Mouse (Mus musculus) ovary, adult 2 months (tissue): ENCODE data around the gene Tceanc2. TPM values are rescaled to one million over a fixed set of nuclear protein-coding genes. Genes with fewer than 3 reads are reported as not detected.

Experiments used
- polyA plus RNA-seq: library from polyadenylated mRNA; depleted of rRNA; stranded (reverse); fragments of >200 nt; gene quantifications from 2 replicates; pipeline ENCODE4 v1.2.3, GENCODE M21; 2012; rRNA removed

Tceanc2 gene
- 4.5 and 5.5 TPM in 2 replicates for polyA plus RNA-seq

GRCm38 (mm10) chr4:107178830-107179490 lies at the start of gene Tceanc2:
Tceanc2 (minus strand) TSS chr4:107179116.

GRCm38 (mm10) chr4:107208880-107209279 lies 30.0 kb upstream of the Tceanc2 start, which contains the start of gene Ldlrad1:
Ldlrad1 (plus strand) TSS chr4:107209180.

GRCm38 (mm10) chr4:107178182-107178829 lies 610 bp downstream of the Tceanc2 start, which contains the start of gene Tmem59:
Tmem59 (plus strand) TSS chr4:107178399.

GRCm38 (mm10) chr4:107096841-107097373 lies 82.0 kb downstream of the Tceanc2 start, which contains the start of gene Cdcp2:
Cdcp2 (plus strand) TSS chr4:107096891.

Other genes starting within 250 kb of the Tceanc2 start
- gene Mrpl37, start 112.2 kb downstream of the Tceanc2 start, polyA plus RNA-seq: 64.6 and 92.3 TPM in 2 replicates
- gene Cyb5rl, start 112.1 kb downstream of the Tceanc2 start, polyA plus RNA-seq: 8.9 and 9.4 TPM in 2 replicates
- gene Cdcp2, start 82.2 kb downstream of the Tceanc2 start, polyA plus RNA-seq: 0.09 TPM in 1 of 2 replicates, not detected in the other
- 236 and 333 TPM in 2 replicates for gene Tmem59, start 717 bp downstream of the Tceanc2 start, polyA plus RNA-seq
- 44.9 and 46.0 TPM in 2 replicates for gene Ldlrad1, start 30.1 kb upstream of the Tceanc2 start, polyA plus RNA-seq
- 17.3 and 20.4 TPM in 2 replicates for gene Lrrc42, start 74.4 kb upstream of the Tceanc2 start, polyA plus RNA-seq
- gene Hspb11, start 74.5 kb upstream of the Tceanc2 start, polyA plus RNA-seq: 0.61 and 1.7 TPM in 2 replicates
- 2.0 TPM in 2 replicates for gene Dio1, start 128.1 kb upstream of the Tceanc2 start, polyA plus RNA-seq
- 34.4 and 50.2 TPM in 2 replicates for gene Yipf1, start 135.2 kb upstream of the Tceanc2 start, polyA plus RNA-seq
- gene Ndc1, start 188.7 kb upstream of the Tceanc2 start, polyA plus RNA-seq: 17.3 and 41.1 TPM in 2 replicates